Mouse (Mus musculus) olfactory bulb, adult 2 months (tissue): ENCODE data around the gene Usb1. TPM values are rescaled to one million over a fixed set of nuclear protein-coding genes. Genes with fewer than 3 reads are reported as not detected.

Experiments used
- H3K27ac ChIP-seq: fragments of 200-500 bp; 2 replicates; pipeline ENCODE4 v1.5.1; 2012; ENCODE audit warnings: low read depth, low read length; ENCODE audit not compliant: insufficient read depth
- H3K4me1 ChIP-seq: fragments of 200-500 bp; 2 replicates; pipeline ENCODE4 v1.6.1; 2012; ENCODE audit warnings: low read length; ENCODE audit not compliant: control insufficient read depth, insufficient read depth
- H3K4me3 ChIP-seq: fragments of 200-500 bp; 2 replicates; pipeline ENCODE4 v1.5.1; 2012; ENCODE audit warnings: mild to moderate bottlenecking, low read depth, low read length, moderate library complexity; ENCODE audit not compliant: insufficient read depth
- CTCF ChIP-seq: fragments of 200-500 bp; IDR thresholded peaks from 2 replicates; pipeline ENCODE4 v1.5.1; 2012; ENCODE audit warnings: low read depth, mild to moderate bottlenecking, low read length, moderate library complexity; ENCODE audit not compliant: insufficient read depth
- POLR2A ChIP-seq: fragments of 200-500 bp; IDR thresholded peaks from 2 replicates; pipeline ENCODE4 v1.6.1; 2012; ENCODE audit warnings: mild to moderate bottlenecking, low read depth, low read length, moderate library complexity; ENCODE audit not compliant: insufficient read depth
- WGBS: fragments of 180-500 bp; shearing (Covaris S2); methylation state at CpG from one replicate; pipeline ENCODE4 v1.1.7; 2018; 5-methylcytosine and 5-hydroxymethylcytosine counted together
- polyA plus RNA-seq: library from polyadenylated mRNA; stranded (reverse); fragments of >200 nt; gene quantifications from 2 replicates; pipeline ENCODE4 v1.2.4, GENCODE M21; 2012; ENCODE audit warnings: low replicate concordance; ENCODE audit not compliant: missing spikeins, insufficient read depth, insufficient read length

The Usb1 gene
- polyA plus RNA-seq, 1 experiment = not detected

DNA sequence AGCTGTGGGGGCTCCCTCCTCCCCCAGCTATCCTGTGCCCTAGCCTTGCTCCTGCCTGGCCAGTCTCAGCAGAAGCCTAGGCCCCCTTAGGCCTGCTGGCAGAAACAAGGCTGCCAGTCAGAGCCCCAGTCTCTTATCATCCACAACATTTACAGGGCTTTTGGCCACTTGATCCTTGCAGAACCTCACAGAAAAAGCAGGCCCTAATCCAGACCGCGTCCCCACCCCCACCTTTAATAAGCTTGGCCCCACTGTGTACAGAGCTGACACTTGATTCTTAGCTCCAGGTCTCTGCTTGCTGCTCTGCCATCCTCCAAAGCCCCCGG, 28.9 kb downstream of the Usb1 start:
- Histone ChIP-seq H3K27ac (no peak overlapping the region), H3K4me1 (peaks cover 7% of the 10 kb centered on the region; the same call in 1 of the 2 replicates), H3K4me3 (no peak overlapping the region)
- WGBS = 70% methylated on average over 3 of the region's 3 CpGs
- TF ChIP-seq POLR2A (no peak), CTCF (no peak)

GRCm38 (mm10) chr8:95362272-95362671, 30.2 kb downstream of the Usb1 start:
- H3K4me3 ChIP-seq = no peak overlapping the region
- TF ChIP-seq CTCF = no peak
- no peak for TF ChIP-seq POLR2A
- H3K4me1 ChIP-seq = peaks cover 7% of the 10 kb centered on the region; the same call in 1 of the 2 replicates
- H3K27ac ChIP-seq = no peak overlapping the region
- 80% methylated on average over 6 of the region's 6 CpGs for WGBS

GRCm38 (mm10) chr8:95363849-95364248, 31.8 kb downstream of the Usb1 start:
- no peak overlapping the region for H3K4me3 ChIP-seq
- H3K27ac ChIP-seq = no peak overlapping the region
- TF ChIP-seq POLR2A (no peak), CTCF (no peak)
- WGBS = 98% methylated on average over 2 of the region's 2 CpGs
- peaks cover 7% of the 10 kb centered on the region; the same call in 1 of the 2 replicates for H3K4me1 ChIP-seq

DNA sequence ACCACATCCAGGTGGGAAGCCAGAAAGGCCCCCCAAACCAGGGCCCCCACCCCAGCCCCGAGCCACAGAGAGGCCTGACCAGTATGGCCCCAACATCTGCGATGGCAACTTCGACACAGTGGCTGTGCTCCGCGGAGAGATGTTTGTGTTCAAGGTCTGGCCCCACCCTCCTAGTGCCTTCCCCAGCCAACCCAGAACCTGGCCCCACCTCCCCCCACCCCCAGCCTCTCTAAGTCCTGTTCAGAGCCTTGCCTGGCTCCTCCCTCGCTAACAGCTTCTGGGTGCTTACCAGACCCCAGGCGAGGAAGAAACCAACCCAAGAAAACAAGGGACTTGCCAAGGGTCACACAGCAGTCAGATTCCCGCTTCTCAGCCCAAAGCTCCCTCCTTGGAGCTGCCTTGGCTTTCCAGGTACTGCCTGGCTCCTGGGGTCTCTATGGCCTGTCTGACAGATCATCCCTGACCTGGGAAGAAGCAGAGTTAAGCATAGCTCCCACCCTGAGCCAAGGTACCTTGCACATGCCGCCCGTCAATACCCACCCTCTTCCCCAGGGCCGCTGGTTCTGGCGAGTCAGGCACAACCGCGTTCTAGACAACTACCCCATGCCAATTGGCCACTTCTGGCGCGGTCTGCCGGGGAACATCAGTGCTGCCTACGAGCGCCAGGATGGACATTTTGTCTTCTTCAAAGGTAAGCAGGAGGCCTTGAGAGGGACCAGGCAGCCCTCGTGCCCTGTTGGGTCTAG, 37.7 kb downstream of the Usb1 start:
- WGBS = 70% methylated on average over 20 of the region's 20 CpGs
- Histone ChIP-seq H3K4me1 (peaks cover 9% of the 10 kb centered on the region), H3K4me3 (no peak overlapping the region), H3K27ac (no peak overlapping the region)
- no peak for TF ChIP-seq POLR2A
- no peak for TF ChIP-seq CTCF

GRCm38 (mm10) chr8:95373389-95374002, 41.4 kb downstream of the Usb1 start:
- Histone ChIP-seq H3K4me1 (peaks cover 9% of the 10 kb centered on the region), H3K27ac (no peak overlapping the region), H3K4me3 (no peak overlapping the region)
- WGBS = 81% methylated on average over 12 of the region's 12 CpGs
- TF ChIP-seq POLR2A (no peak), CTCF (no peak)

GRCm38 (mm10) chr8:95374429-95374828, 42.3 kb downstream of the Usb1 start:
- TF ChIP-seq CTCF = no peak
- no peak for TF ChIP-seq POLR2A
- peaks cover 9% of the 10 kb centered on the region for H3K4me1 ChIP-seq
- no peak overlapping the region for H3K4me3 ChIP-seq
- WGBS = 74% methylated on average over 3 of the region's 3 CpGs
- no peak overlapping the region for H3K27ac ChIP-seq

- Histone ChIP-seq H3K4me1 (peaks cover 7% of the 10 kb centered on the region), H3K4me3 (no peak overlapping the region), H3K27ac (no peak overlapping the region; the same call in 1 of the 2 replicates)
- TF ChIP-seq POLR2A (no peak), CTCF (no peak)
- WGBS = 84% methylated on average over 7 of the region's 7 CpGs
Observed at GRCm38 (mm10) chr8:95375374-95375930, 43.4 kb downstream of the Usb1 start.

- Histone ChIP-seq H3K4me3 (no peak overlapping the region), H3K27ac (no peak overlapping the region), H3K4me1 (peaks cover 7% of the 10 kb centered on the region; the same call in 1 of the 2 replicates)
- TF ChIP-seq POLR2A (no peak), CTCF (no peak)
- 84% methylated on average over 12 of the region's 12 CpGs for WGBS
Observed at GRCm38 (mm10) chr8:95376309-95376999, 44.4 kb downstream of the Usb1 start.
